Mouse (Mus musculus) cortical plate, adult 2 months (tissue): ENCODE results near the gene Ptprk. TPM values are rescaled to one million over a fixed set of nuclear protein-coding genes. Genes with fewer than 3 reads are reported as not detected.

Experiments
- H3K27ac ChIP-seq: fragments of 200-500 bp; 2 replicates; pipeline ENCODE4 v1.5.1; 2012; ENCODE audit warnings: low read length, control low read depth, inconsistent platforms; ENCODE audit not compliant: insufficient read depth
- H3K4me1 ChIP-seq: fragments of 200-500 bp; 2 replicates; pipeline ENCODE4 v1.6.1; 2011; ENCODE audit warnings: low read length; ENCODE audit not compliant: control insufficient read depth, insufficient read depth
- H3K4me3 ChIP-seq: fragments of 200-500 bp; 2 replicates; pipeline ENCODE4 v1.5.1; 2011; ENCODE audit warnings: mild to moderate bottlenecking, low read length, control low read depth; ENCODE audit not compliant: insufficient read depth
- CTCF ChIP-seq: fragments of 200-500 bp; IDR thresholded peaks from 2 replicates; pipeline ENCODE4 v1.5.1; 2011; ENCODE audit warnings: mild to moderate bottlenecking, control low read depth, low read length; ENCODE audit not compliant: insufficient read depth; ENCODE audit errors: extremely low read depth
- POLR2A ChIP-seq: fragments of 200-500 bp; IDR thresholded peaks from 2 replicates; pipeline ENCODE4 v1.6.1; 2011; ENCODE audit warnings: mild to moderate bottlenecking, low read length, control low read depth; ENCODE audit not compliant: insufficient read depth; ENCODE audit errors: extremely low read depth
- polyA plus RNA-seq: library from polyadenylated mRNA; depleted of rRNA; stranded (reverse); fragments of >200 nt; gene quantifications from 2 replicates; pipeline ENCODE4 v1.2.3, GENCODE M21; 2012

Ptprk gene
- polyA plus RNA-seq, 1 experiment, result 45.0 TPM

GRCm38 (mm10) chr10:28212083-28212482, 137.5 kb downstream of the Ptprk start:
- Histone ChIP-seq H3K4me3 (no peak overlapping the region), H3K4me1 (no peaks in the 10 kb centered on the region; the same call in 1 of the 2 replicates), H3K27ac (no peak overlapping the region)
- TF ChIP-seq POLR2A, result no peak
- TF ChIP-seq CTCF, result no peak

- H3K27ac ChIP-seq, result no peak overlapping the region
- TF ChIP-seq CTCF (no peak), POLR2A (no peak)
These were observed 140.5 kb downstream of the Ptprk start for GRCm38 (mm10) chr10:28215153-28215552.

GRCm38 (mm10) chr10:28223602-28224001, 149.0 kb downstream of the Ptprk start:
- TF ChIP-seq POLR2A (no peak), CTCF (no peak)
- Histone ChIP-seq H3K4me1 (no peaks in the 10 kb centered on the region), H3K27ac (no peak overlapping the region), H3K4me3 (no peak overlapping the region)

More at GRCm38 (mm10) chr10:28215153-28215552, 140.5 kb downstream of the Ptprk start:
- H3K4me1 ChIP-seq, result no peaks in the 10 kb centered on the region; the same call in 1 of the 2 replicates
- no peak overlapping the region for H3K4me3 ChIP-seq

GRCm38 (mm10) chr10:28224376-28224775, 149.8 kb downstream of the Ptprk start:
- no peaks in the 10 kb centered on the region for H3K4me1 ChIP-seq
- H3K27ac ChIP-seq, result no peak overlapping the region
- TF ChIP-seq POLR2A (no peak), CTCF (no peak)
- no peak overlapping the region for H3K4me3 ChIP-seq

GRCm38 (mm10) chr10:28225536-28226075, 151.0 kb downstream of the Ptprk start:
- no peaks in the 10 kb centered on the region for H3K4me1 ChIP-seq
- no peak overlapping the region for H3K4me3 ChIP-seq
- TF ChIP-seq POLR2A (no peak), CTCF (no peak)
- no peak overlapping the region for H3K27ac ChIP-seq

GRCm38 (mm10) chr10:28227732-28228131, 153.1 kb downstream of the Ptprk start:
- Histone ChIP-seq H3K27ac (no peak overlapping the region), H3K4me3 (no peak overlapping the region), H3K4me1 (no peaks in the 10 kb centered on the region)
- TF ChIP-seq CTCF, result no peak
- TF ChIP-seq POLR2A, result no peak

GRCm38 (mm10) chr10:28228208-28228607, 153.6 kb downstream of the Ptprk start:
- no peak for TF ChIP-seq POLR2A
- no peak for TF ChIP-seq CTCF
- Histone ChIP-seq H3K4me1 (no peaks in the 10 kb centered on the region), H3K27ac (no peak overlapping the region), H3K4me3 (no peak overlapping the region)

GRCm38 (mm10) chr10:28232273-28233167, 157.9 kb downstream of the Ptprk start:
- H3K4me1 ChIP-seq, result no peaks in the 10 kb centered on the region
- H3K4me3 ChIP-seq, result no peak overlapping the region
- TF ChIP-seq POLR2A, result no peak
- TF ChIP-seq CTCF, result no peak
- H3K27ac ChIP-seq, result no peak overlapping the region

- H3K4me3 ChIP-seq, result no peak overlapping the region
- TF ChIP-seq CTCF, result no peak
- no peak for TF ChIP-seq POLR2A
- H3K4me1 ChIP-seq, result peaks cover 2% of the 10 kb centered on the region; the same call in 1 of the 2 replicates
- H3K27ac ChIP-seq, result no peak overlapping the region
These were observed 174.4 kb downstream of the Ptprk start for GRCm38 (mm10) chr10:28249047-28249446.
